Mouse (Mus musculus) intestine, embryonic 14.5 days (tissue): ENCODE measurements around the gene Arhgap20. TPM values are rescaled to one million over a fixed set of nuclear protein-coding genes. Genes with fewer than 3 reads are reported as not detected.

Source experiments
- ATAC-seq: fragments of 200-750 bp; cut with Nextera tagmentation; replicated peaks from 2 replicates; pipeline ENCODE4 v1.8.0; 2017; ENCODE audit warnings: low read depth, moderate number of reproducible peaks, moderate TSS enrichment, moderate library complexity; ENCODE audit not compliant: low FRiP score, low TSS enrichment
- DNase-seq: peaks from one replicate; pipeline ENCODE4 v3.0.0-alpha.2; 2018; ENCODE audit warnings: low spot score
- H3K27ac ChIP-seq: fragments of 300-500 bp; sonication (generic); 2 replicates; pipeline ENCODE4 v1.5.1; 2014; ENCODE audit warnings: low read depth, mild to moderate bottlenecking, control low read depth
- H3K27me3 ChIP-seq: fragments of 300-500 bp; sonication (generic); replicated peaks from 2 replicates; pipeline ENCODE4 v1.6.1; 2014; ENCODE audit warnings: low read length, control low read depth; ENCODE audit not compliant: control insufficient read depth, insufficient read depth
- H3K36me3 ChIP-seq: fragments of 300-500 bp; sonication (generic); 2 replicates; pipeline ENCODE4 v1.6.1; 2014; ENCODE audit warnings: low read length, control low read depth; ENCODE audit not compliant: control insufficient read depth, insufficient read depth
- H3K4me1 ChIP-seq: fragments of 300-500 bp; sonication (generic); replicated peaks from 2 replicates; pipeline ENCODE4 v1.6.1; 2014; ENCODE audit warnings: low read length, control low read depth, mixed read lengths; ENCODE audit not compliant: control insufficient read depth, insufficient read depth
- H3K4me2 ChIP-seq: fragments of 300-500 bp; sonication (generic); 2 replicates; pipeline ENCODE4 v1.6.1; 2014; ENCODE audit warnings: low read length
- H3K4me3 ChIP-seq: fragments of 300-500 bp; sonication (generic); 2 replicates; pipeline ENCODE4 v1.5.1; 2014; ENCODE audit warnings: low read depth, low read length, control low read depth, mixed read lengths
- H3K9ac ChIP-seq: fragments of 300-500 bp; sonication (generic); 2 replicates; pipeline ENCODE4 v1.6.1; 2014; ENCODE audit warnings: mild to moderate bottlenecking, low read length
- H3K9me3 ChIP-seq: fragments of 300-500 bp; sonication (generic); 2 replicates; pipeline ENCODE4 v1.6.1; 2016; ENCODE audit warnings: low read length, control low read depth; ENCODE audit not compliant: control insufficient read depth
- WGBS: fragments of 180-500 bp; shearing (Covaris S2); extraction: QIAGEN DNeasy Blood & Tissue Kit; methylation state at CpG from one replicate; pipeline ENCODE4 v1.1.7; 2014; 5-methylcytosine and 5-hydroxymethylcytosine counted together
- polyA plus RNA-seq: library from polyadenylated mRNA; unstranded; fragments of >200 nt; fragmentation: Nextera tagmentation; extraction: Ambion mirVana; gene quantifications from 2 replicates; pipeline ENCODE4 v1.2.1, GENCODE M21; 2014

The Arhgap20 gene
- polyA plus RNA-seq, 1 experiment from 2014 or later = 1.9 TPM

GRCm38 (mm10) chr9:51761003-51761402 is 4.1 kb upstream of the Arhgap20 start:
- 73% methylated on average over 2 of the region's 2 CpGs for WGBS
- no peaks in the 10 kb centered on the region for H3K9me3 ChIP-seq
- no peak overlapping the region for H3K9ac ChIP-seq
- peaks cover 1% of the 10 kb centered on the region for H3K4me1 ChIP-seq
- ATAC-seq (no peak), DNase-seq (no peak)
- H3K4me3 ChIP-seq = no peak overlapping the region
- no peak overlapping the region for H3K4me2 ChIP-seq
- H3K27me3 ChIP-seq = peaks cover 24% of the 10 kb centered on the region; the same call in 1 of the 2 replicates
- no peak overlapping the region for H3K27ac ChIP-seq
- H3K36me3 ChIP-seq = no peaks in the 10 kb centered on the region

- Histone ChIP-seq H3K36me3 (no peaks in the 10 kb centered on the region), H3K27me3 (peaks cover 45% of the 10 kb centered on the region), H3K4me2 (peak overlapping the region; percentile 76), H3K9ac (peak overlapping the region; percentile 48), H3K4me3 (peak overlapping the region; percentile 64), H3K9me3 (no peaks in the 10 kb centered on the region), H3K4me1 (peaks cover 9% of the 10 kb centered on the region), H3K27ac (no peak overlapping the region)
- no peak for DNase-seq
- ATAC-seq = peak; percentile 33; the same call in 1 of the 2 replicates
- 6% methylated on average over 12 of the region's 12 CpGs for WGBS
These were observed 879 bp upstream of the Arhgap20 start for GRCm38 (mm10) chr9:51764041-51764875.

GRCm38 (mm10) chr9:51765417-51766174 is 459 bp downstream of the Arhgap20 start:
- Histone ChIP-seq H3K9ac (peak overlapping the region; percentile 48), H3K4me2 (peak overlapping the region; percentile 76), H3K4me1 (peaks cover 9% of the 10 kb centered on the region), H3K9me3 (no peaks in the 10 kb centered on the region), H3K27me3 (peaks cover 45% of the 10 kb centered on the region), H3K36me3 (no peaks in the 10 kb centered on the region), H3K27ac (no peak overlapping the region), H3K4me3 (peak overlapping the region; percentile 64)
- WGBS = under 1% methylated on average over 49 of the region's 58 CpGs
- ATAC-seq (peak; percentile 36), DNase-seq (peak; percentile 82)

GRCm38 (mm10) chr9:51766175-51767062 is 1.3 kb downstream of the Arhgap20 start:
- no peaks in the 10 kb centered on the region for H3K9me3 ChIP-seq
- H3K27ac ChIP-seq = no peak overlapping the region
- ATAC-seq (peak; percentile 54; the same call in 1 of the 2 replicates), DNase-seq (peak; percentile 70)
- H3K36me3 ChIP-seq = no peaks in the 10 kb centered on the region
- H3K27me3 ChIP-seq = peaks cover 45% of the 10 kb centered on the region
- H3K4me3 ChIP-seq = peak overlapping the region; percentile 64
- no peak overlapping the region for H3K9ac ChIP-seq
- peak overlapping the region; percentile 76 for H3K4me2 ChIP-seq
- WGBS = under 1% methylated on average over 24 of the region's 29 CpGs
- peaks cover 9% of the 10 kb centered on the region for H3K4me1 ChIP-seq

GRCm38 (mm10) chr9:51774201-51774600 is 9.1 kb downstream of the Arhgap20 start:
- H3K4me2 ChIP-seq = no peak overlapping the region
- H3K4me3 ChIP-seq = no peak overlapping the region
- H3K9ac ChIP-seq = no peak overlapping the region
- no peak overlapping the region for H3K27ac ChIP-seq
- ATAC-seq (no peak), DNase-seq (no peak)
- no peaks in the 10 kb centered on the region for H3K4me1 ChIP-seq
- no peaks in the 10 kb centered on the region for H3K27me3 ChIP-seq
- H3K9me3 ChIP-seq = no peaks in the 10 kb centered on the region
- WGBS = 88% methylated on average over 3 of the region's 3 CpGs
- no peaks in the 10 kb centered on the region for H3K36me3 ChIP-seq

GRCm38 (mm10) chr9:51776459-51776858 is 11.3 kb downstream of the Arhgap20 start:
- Histone ChIP-seq H3K27me3 (no peaks in the 10 kb centered on the region), H3K4me2 (no peak overlapping the region), H3K4me1 (no peaks in the 10 kb centered on the region), H3K27ac (no peak overlapping the region), H3K36me3 (no peaks in the 10 kb centered on the region), H3K9ac (no peak overlapping the region), H3K4me3 (no peak overlapping the region), H3K9me3 (no peaks in the 10 kb centered on the region)
- 71% methylated on average over 2 of the region's 2 CpGs for WGBS
- DNase-seq (no peak), ATAC-seq (no peak)

- ATAC-seq (no peak), DNase-seq (no peak)
- Histone ChIP-seq H3K27me3 (no peaks in the 10 kb centered on the region), H3K36me3 (no peaks in the 10 kb centered on the region), H3K4me3 (no peak overlapping the region), H3K9ac (no peak overlapping the region), H3K9me3 (no peaks in the 10 kb centered on the region), H3K27ac (no peak overlapping the region), H3K4me1 (no peaks in the 10 kb centered on the region), H3K4me2 (no peak overlapping the region)
- 15% methylated on average over 1 of the region's 1 CpGs for WGBS
These were observed 12.0 kb downstream of the Arhgap20 start for GRCm38 (mm10) chr9:51777180-51777579.

- 88% methylated on average over 5 of the region's 5 CpGs for WGBS
- no peak overlapping the region for H3K4me2 ChIP-seq
These were observed 14.1 kb downstream of the Arhgap20 start for GRCm38 (mm10) chr9:51779232-51779631.

More at GRCm38 (mm10) chr9:51779232-51779631, 14.1 kb downstream of the Arhgap20 start:
- H3K36me3 ChIP-seq = no peaks in the 10 kb centered on the region
- no peak overlapping the region for H3K4me3 ChIP-seq
- H3K27ac ChIP-seq = no peak overlapping the region
- H3K9me3 ChIP-seq = no peaks in the 10 kb centered on the region
- H3K9ac ChIP-seq = no peak overlapping the region
- ATAC-seq (no peak), DNase-seq (no peak)
- H3K4me1 ChIP-seq = no peaks in the 10 kb centered on the region
- H3K27me3 ChIP-seq = no peaks in the 10 kb centered on the region
